Mouse (Mus musculus) neural tube, embryonic 15.5 days (tissue): ENCODE measurements around the gene Neu2. TPM values are rescaled to one million over a fixed set of nuclear protein-coding genes. Genes with fewer than 3 reads are reported as not detected.

Experiments
- ATAC-seq: fragments of 200-750 bp; cut with Nextera tagmentation; 2 replicates; pipeline ENCODE4 v1.8.0; 2017; ENCODE audit warnings: mild to moderate bottlenecking, moderate TSS enrichment, moderate library complexity; ENCODE audit not compliant: low FRiP score
- H3K27ac ChIP-seq: fragments of 300-500 bp; sonication (generic); replicated peaks from 2 replicates; pipeline ENCODE4 v1.5.1; 2015; ENCODE audit warnings: mild to moderate bottlenecking, inconsistent platforms
- H3K27me3 ChIP-seq: fragments of 300-500 bp; sonication (generic); replicated peaks from 2 replicates; pipeline ENCODE4 v1.6.1; 2015; ENCODE audit warnings: inconsistent platforms
- H3K36me3 ChIP-seq: fragments of 300-500 bp; sonication (generic); 2 replicates; pipeline ENCODE4 v1.6.1; 2015; ENCODE audit warnings: inconsistent platforms
- H3K4me1 ChIP-seq: fragments of 300-500 bp; sonication (generic); 2 replicates; pipeline ENCODE4 v1.6.1; 2015; ENCODE audit warnings: inconsistent platforms
- H3K4me2 ChIP-seq: fragments of 300-500 bp; sonication (generic); 2 replicates; pipeline ENCODE4 v1.6.1; 2015; ENCODE audit warnings: inconsistent platforms, mild to moderate bottlenecking, moderate library complexity
- H3K4me3 ChIP-seq: fragments of 300-500 bp; sonication (generic); replicated peaks from 2 replicates; pipeline ENCODE4 v1.5.1; 2015; ENCODE audit warnings: mild to moderate bottlenecking, inconsistent platforms
- H3K9ac ChIP-seq: fragments of 300-500 bp; sonication (generic); replicated peaks from 2 replicates; pipeline ENCODE4 v1.6.1; 2015; ENCODE audit warnings: mild to moderate bottlenecking, inconsistent platforms
- H3K9me3 ChIP-seq: fragments of 300-500 bp; sonication (generic); replicated peaks from 2 replicates; pipeline ENCODE4 v1.6.1; 2016; ENCODE audit warnings: inconsistent platforms
- WGBS: fragments of 180-500 bp; shearing (Covaris S2); methylation state at CpG from one replicate; pipeline ENCODE4 v1.1.7; 2015; ENCODE audit warnings: mixed read lengths; 5-methylcytosine and 5-hydroxymethylcytosine counted together
- polyA plus RNA-seq: library from polyadenylated mRNA; unstranded; fragments of >200 nt; fragmentation: Nextera tagmentation; extraction: Ambion mirVana; gene quantifications from 2 replicates; pipeline ENCODE4 v1.2.1, GENCODE M21; 2015

Gene Neu2
- polyA plus RNA-seq, 1 experiment from 2014 or later = 0.51 TPM

GRCm38 (mm10) chr1:87637878-87638600 is 128.3 kb downstream of the Neu2 start:
- Histone ChIP-seq H3K9me3 (no peaks in the 10 kb centered on the region), H3K4me3 (no peak overlapping the region), H3K27ac (no peak overlapping the region), H3K36me3 (no peaks in the 10 kb centered on the region), H3K9ac (no peak overlapping the region), H3K27me3 (no peaks in the 10 kb centered on the region), H3K4me2 (no peak overlapping the region), H3K4me1 (no peaks in the 10 kb centered on the region)
- WGBS = 92% methylated on average over 4 of the region's 4 CpGs
- no peak for ATAC-seq

GRCm38 (mm10) chr1:87639724-87640123 is 130.0 kb downstream of the Neu2 start:
- Histone ChIP-seq H3K9ac (no peak overlapping the region), H3K4me1 (no peaks in the 10 kb centered on the region)

GRCm38 (mm10) chr1:87640165-87640661 is 130.5 kb downstream of the Neu2 start:
- H3K9ac ChIP-seq = no peak overlapping the region
- H3K4me1 ChIP-seq = no peaks in the 10 kb centered on the region
- no peak overlapping the region for H3K4me2 ChIP-seq
- no peak overlapping the region for H3K27ac ChIP-seq
- no peak for ATAC-seq
- WGBS = 78% methylated on average over 17 of the region's 17 CpGs
- no peaks in the 10 kb centered on the region for H3K36me3 ChIP-seq
- no peaks in the 10 kb centered on the region for H3K9me3 ChIP-seq
- no peak overlapping the region for H3K4me3 ChIP-seq
- no peaks in the 10 kb centered on the region for H3K27me3 ChIP-seq

More at GRCm38 (mm10) chr1:87639724-87640123, 130.0 kb downstream of the Neu2 start:
- WGBS = 88% methylated on average over 8 of the region's 8 CpGs
- Histone ChIP-seq H3K4me2 (no peak overlapping the region), H3K4me3 (no peak overlapping the region), H3K27me3 (no peaks in the 10 kb centered on the region), H3K36me3 (no peaks in the 10 kb centered on the region), H3K27ac (no peak overlapping the region), H3K9me3 (no peaks in the 10 kb centered on the region)
- no peak for ATAC-seq

- Histone ChIP-seq H3K27me3 (no peaks in the 10 kb centered on the region), H3K9me3 (no peaks in the 10 kb centered on the region), H3K4me2 (no peak overlapping the region), H3K4me1 (no peaks in the 10 kb centered on the region), H3K27ac (no peak overlapping the region), H3K4me3 (no peak overlapping the region), H3K36me3 (no peaks in the 10 kb centered on the region), H3K9ac (no peak overlapping the region)
- no peak for ATAC-seq
- 90% methylated on average over 7 of the region's 7 CpGs for WGBS
These were observed 133.3 kb downstream of the Neu2 start for GRCm38 (mm10) chr1:87643016-87643415.

- H3K27me3 ChIP-seq = no peaks in the 10 kb centered on the region
- H3K4me2 ChIP-seq = no peak overlapping the region
- H3K9ac ChIP-seq = no peak overlapping the region
- H3K9me3 ChIP-seq = no peaks in the 10 kb centered on the region
- 70% methylated on average over 7 of the region's 7 CpGs for WGBS
- no peaks in the 10 kb centered on the region for H3K36me3 ChIP-seq
- no peak overlapping the region for H3K27ac ChIP-seq
- H3K4me1 ChIP-seq = no peaks in the 10 kb centered on the region
- H3K4me3 ChIP-seq = no peak overlapping the region
- ATAC-seq = no peak
These were observed 135.4 kb downstream of the Neu2 start for GRCm38 (mm10) chr1:87645041-87645440.

- no peaks in the 10 kb centered on the region for H3K36me3 ChIP-seq
- no peaks in the 10 kb centered on the region for H3K4me1 ChIP-seq
- no peak overlapping the region for H3K27ac ChIP-seq
- H3K4me3 ChIP-seq = no peak overlapping the region
- H3K9me3 ChIP-seq = no peaks in the 10 kb centered on the region
- no peak overlapping the region for H3K9ac ChIP-seq
- no peaks in the 10 kb centered on the region for H3K27me3 ChIP-seq
- ATAC-seq = no peak
- WGBS = 83% methylated on average over 6 of the region's 6 CpGs
- no peak overlapping the region for H3K4me2 ChIP-seq
These were observed 136.1 kb downstream of the Neu2 start for GRCm38 (mm10) chr1:87645748-87646147.

Other genes starting within 250 kb of the Neu2 start
- 1.2 and 2.3 TPM in 2 replicates for gene Efhd1, start 245.5 kb upstream of the Neu2 start, polyA plus RNA-seq
- gene Gigyf2, start 182.9 kb upstream of the Neu2 start, polyA plus RNA-seq = 61.7 and 63.0 TPM in 2 replicates
- 0.92 and 1.1 TPM in 2 replicates for gene Kcnj13, start 115.2 kb upstream of the Neu2 start, polyA plus RNA-seq
- gene Snorc, start 39.6 kb upstream of the Neu2 start, polyA plus RNA-seq = 2.0 and 5.5 TPM in 2 replicates
- gene Ngef, start 64.0 kb downstream of the Neu2 start, polyA plus RNA-seq = 30.9 and 32.6 TPM in 2 replicates
- gene Inpp5d, start 110.4 kb downstream of the Neu2 start, polyA plus RNA-seq = 3.2 and 7.6 TPM in 2 replicates
- 65.4 and 74.5 TPM in 2 replicates for gene Atg16l1, start 246.0 kb downstream of the Neu2 start, polyA plus RNA-seq